Mouse (Mus musculus) thymus, adult 2 months (tissue): Measurements from ENCODE around the gene Pip5k1b.

ENCODE experiments used
- CTCF ChIP-seq: fragments of 200-500 bp; IDR thresholded peaks from 2 replicates; pipeline ENCODE4 v1.5.1; 2012; ENCODE audit warnings: mild to moderate bottlenecking, control low read depth, low read length, moderate library complexity, borderline replicate concordance; ENCODE audit not compliant: control insufficient read depth, poor library complexity, insufficient read depth; ENCODE audit errors: extremely low read depth
- POLR2A ChIP-seq: fragments of 200-500 bp; IDR thresholded peaks from 2 replicates; pipeline ENCODE4 v1.6.1; 2012; ENCODE audit warnings: mild to moderate bottlenecking, low read length, control low read depth, moderate library complexity; ENCODE audit not compliant: control insufficient read depth, poor library complexity, insufficient read depth; ENCODE audit errors: extremely low read depth

DNA sequence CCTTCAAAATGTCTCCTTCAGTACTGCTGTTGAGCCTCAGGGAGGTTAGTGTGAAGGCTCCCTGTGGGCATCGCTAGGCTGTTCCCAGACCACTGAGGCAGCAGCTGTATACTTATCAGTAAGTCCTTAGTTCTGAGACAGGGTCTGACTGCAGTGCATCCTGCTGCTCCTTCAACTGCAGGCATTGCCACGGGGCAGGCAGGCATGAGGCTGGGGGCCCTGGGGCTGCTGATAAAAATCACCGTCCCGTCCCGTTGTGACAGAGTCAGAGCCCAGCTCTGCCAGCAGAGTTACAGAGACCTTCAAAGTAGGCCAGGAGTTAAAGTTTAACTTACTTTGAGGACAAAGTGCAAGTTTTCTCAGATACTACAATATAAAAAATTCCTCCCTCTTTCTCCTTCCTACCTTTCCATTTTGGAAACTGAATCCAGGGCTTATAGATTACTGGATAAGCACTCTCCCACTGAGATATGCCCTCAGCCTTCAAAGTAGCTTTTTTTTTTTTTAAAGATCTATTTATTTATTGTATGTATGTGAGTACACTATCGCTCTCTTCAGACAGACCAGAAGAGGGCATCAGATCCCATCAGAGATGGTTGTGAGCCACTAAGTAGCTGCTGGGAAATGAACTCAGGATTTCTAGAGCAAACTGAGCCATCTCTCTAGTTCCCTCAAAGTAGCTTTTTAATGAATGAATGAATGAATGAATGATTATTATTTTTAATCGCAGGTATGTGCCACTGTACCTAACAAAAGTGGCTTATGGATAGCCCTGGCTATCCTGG is 289.4 kb downstream of the Pip5k1b start:
- TF ChIP-seq CTCF (no peak), POLR2A (no peak)
